Mouse (Mus musculus): ENCODE data around the gene Nptx1. TPM values are rescaled to one million over a fixed set of nuclear protein-coding genes. Genes with fewer than 3 reads are reported as not detected.

Gene Nptx1
- total RNA-seq, 1 experiment from 2014 or later = 0.10 TPM

DNA sequence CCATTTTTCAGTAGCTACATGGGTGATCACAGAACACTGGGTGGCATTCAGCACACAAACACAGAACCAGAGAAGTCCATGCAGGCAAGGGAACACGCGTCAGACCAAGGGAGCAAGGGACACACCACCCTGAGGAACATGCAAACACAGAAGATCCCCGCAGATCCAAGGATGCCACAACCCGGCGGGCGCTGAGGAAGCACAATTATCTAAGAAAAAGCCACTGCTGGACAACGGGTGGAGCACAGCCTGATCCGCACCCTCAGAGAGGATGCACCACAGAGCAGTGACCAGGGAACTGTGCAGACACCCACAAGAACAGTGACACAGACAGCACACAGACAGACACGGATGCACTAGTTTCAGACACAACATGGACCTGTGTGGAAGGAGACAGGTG lies 7.0 kb downstream of the Nptx1 start:
- ATAC-seq (replicated peaks in 1 of 2; ENCODE audit: insufficient read depth in 1 of 2, low FRiP score in 2 of 2, low TSS enrichment in 1 of 2, low read depth in 1 of 2, poor library complexity in 2 of 2, severe bottlenecking in 2 of 2) = no peak

DNA sequence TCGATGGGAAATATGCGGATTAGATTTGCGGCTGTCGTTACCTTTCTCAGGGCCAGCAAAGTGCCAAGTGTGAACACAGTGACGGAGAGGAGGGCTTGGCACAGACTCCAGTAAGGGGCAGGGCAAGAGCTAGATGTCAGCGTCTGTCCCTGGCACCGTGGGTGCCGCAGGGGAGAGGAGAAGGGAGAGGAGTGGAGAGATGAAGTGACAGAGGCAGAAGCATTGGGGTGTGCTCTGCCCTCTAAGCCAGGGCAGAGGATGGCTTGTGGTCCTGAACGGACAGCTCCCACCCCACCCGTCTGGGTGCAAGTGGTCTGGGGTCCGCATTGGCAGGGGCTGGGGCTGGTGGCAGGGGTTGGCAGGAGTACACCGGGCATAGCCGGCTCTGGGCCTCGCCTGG lies 7.6 kb downstream of the Nptx1 start:
- 0 out of 4 replicates have a peak, but pooled peaks of 1 of the 2 experiments have one; percentile 31 for ATAC-seq (replicated peaks in 1 of 2; ENCODE audit: insufficient read depth in 1 of 2, low FRiP score in 2 of 2, low TSS enrichment in 1 of 2, low read depth in 1 of 2, poor library complexity in 2 of 2, severe bottlenecking in 2 of 2)

DNA sequence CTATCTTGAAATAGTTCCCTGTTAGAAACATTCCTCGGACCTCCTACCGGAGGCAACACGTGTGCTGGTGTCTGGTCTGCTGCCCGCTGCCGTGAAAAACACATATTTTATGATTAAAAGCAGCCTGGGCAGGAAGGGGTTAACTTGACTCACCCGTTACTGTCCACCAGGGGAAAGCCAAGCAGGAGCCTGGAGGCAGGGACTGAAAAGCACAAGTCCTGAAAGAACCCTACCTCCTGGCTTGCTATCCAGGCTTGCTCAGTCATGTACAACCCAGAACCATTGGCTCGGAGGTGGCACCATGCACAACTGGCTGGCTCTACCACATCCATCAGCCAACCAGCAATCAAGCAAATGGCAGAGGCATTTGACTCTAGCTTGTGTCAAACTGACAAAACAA lies 13.8 kb downstream of the Nptx1 start:
- no peak for ATAC-seq (replicated peaks in 1 of 2; ENCODE audit: insufficient read depth in 1 of 2, low FRiP score in 2 of 2, low TSS enrichment in 1 of 2, low read depth in 1 of 2, poor library complexity in 2 of 2, severe bottlenecking in 2 of 2)

DNA sequence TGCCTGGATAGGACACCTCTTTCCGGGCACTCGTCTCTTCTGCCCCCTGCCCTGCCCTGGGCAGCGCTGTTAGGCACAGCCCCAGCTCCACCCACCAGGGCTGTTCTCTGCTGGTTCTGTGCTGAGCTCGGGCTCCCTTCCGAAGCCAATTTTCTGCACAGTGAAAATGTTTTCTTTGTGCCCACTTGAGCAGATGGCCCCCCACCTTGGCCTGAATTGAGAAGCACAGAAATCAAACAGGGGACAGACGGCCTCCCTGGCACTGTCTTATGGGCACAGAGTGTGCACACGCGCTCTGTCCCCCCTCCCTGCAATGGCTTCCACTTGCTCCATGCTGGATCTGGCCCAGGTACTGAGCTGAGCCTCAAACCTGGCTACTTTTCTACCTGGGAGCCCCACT lies 15.1 kb downstream of the Nptx1 start:
- ATAC-seq (replicated peaks in 1 of 2; ENCODE audit: insufficient read depth in 1 of 2, low FRiP score in 2 of 2, low TSS enrichment in 1 of 2, low read depth in 1 of 2, poor library complexity in 2 of 2, severe bottlenecking in 2 of 2) = no peak

- no peak for ATAC-seq (replicated peaks in 1 of 2; ENCODE audit: insufficient read depth in 1 of 2, low FRiP score in 2 of 2, low TSS enrichment in 1 of 2, low read depth in 1 of 2, poor library complexity in 2 of 2, severe bottlenecking in 2 of 2)
Observed at GRCm38 (mm10) chr11:119528930-119529329, 18.6 kb downstream of the Nptx1 start.

GRCm38 (mm10) chr11:119526068-119526966 lies 21.2 kb downstream of the Nptx1 start:
- ATAC-seq (replicated peaks in 1 of 2; ENCODE audit: insufficient read depth in 1 of 2, low FRiP score in 2 of 2, low TSS enrichment in 1 of 2, low read depth in 1 of 2, poor library complexity in 2 of 2, severe bottlenecking in 2 of 2) = no peak

- ATAC-seq (replicated peaks in 1 of 2; ENCODE audit: insufficient read depth in 1 of 2, low FRiP score in 2 of 2, low TSS enrichment in 1 of 2, low read depth in 1 of 2, poor library complexity in 2 of 2, severe bottlenecking in 2 of 2) = peak; percentile 94 to 95
Observed at GRCm38 (mm10) chr11:119524545-119524949, 23.0 kb downstream of the Nptx1 start.

DNA sequence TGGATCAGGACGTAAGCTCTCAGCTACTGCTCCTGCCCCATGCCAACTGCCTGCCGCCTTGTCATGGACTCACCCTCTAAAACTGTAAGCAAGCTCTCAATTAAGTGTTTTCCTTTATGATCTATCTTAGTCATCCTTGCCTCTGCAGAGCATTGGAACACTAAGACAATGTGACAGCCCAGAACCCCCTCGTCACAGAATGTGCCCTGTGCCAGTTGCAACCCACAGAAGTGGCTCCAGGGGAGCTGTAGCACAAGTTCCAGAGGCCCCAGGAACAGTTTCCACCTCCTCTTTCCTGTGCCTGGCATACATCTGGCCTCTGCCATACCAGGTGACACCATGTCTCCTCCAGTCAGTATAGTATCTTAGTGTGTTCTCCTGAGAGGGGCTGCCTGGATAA lies 24.2 kb downstream of the Nptx1 start:
- ATAC-seq (replicated peaks in 1 of 2; ENCODE audit: insufficient read depth in 1 of 2, low FRiP score in 2 of 2, low TSS enrichment in 1 of 2, low read depth in 1 of 2, poor library complexity in 2 of 2, severe bottlenecking in 2 of 2) = no peak

- ATAC-seq (replicated peaks in 1 of 2; ENCODE audit: insufficient read depth in 1 of 2, low FRiP score in 2 of 2, low TSS enrichment in 1 of 2, low read depth in 1 of 2, poor library complexity in 2 of 2, severe bottlenecking in 2 of 2) = no peak
Observed at GRCm38 (mm10) chr11:119522779-119523178, 24.8 kb downstream of the Nptx1 start.

GRCm38 (mm10) chr11:119521920-119522710 lies 25.4 kb downstream of the Nptx1 start:
- no peak for ATAC-seq (replicated peaks in 1 of 2; ENCODE audit: insufficient read depth in 1 of 2, low FRiP score in 2 of 2, low TSS enrichment in 1 of 2, low read depth in 1 of 2, poor library complexity in 2 of 2, severe bottlenecking in 2 of 2)

DNA sequence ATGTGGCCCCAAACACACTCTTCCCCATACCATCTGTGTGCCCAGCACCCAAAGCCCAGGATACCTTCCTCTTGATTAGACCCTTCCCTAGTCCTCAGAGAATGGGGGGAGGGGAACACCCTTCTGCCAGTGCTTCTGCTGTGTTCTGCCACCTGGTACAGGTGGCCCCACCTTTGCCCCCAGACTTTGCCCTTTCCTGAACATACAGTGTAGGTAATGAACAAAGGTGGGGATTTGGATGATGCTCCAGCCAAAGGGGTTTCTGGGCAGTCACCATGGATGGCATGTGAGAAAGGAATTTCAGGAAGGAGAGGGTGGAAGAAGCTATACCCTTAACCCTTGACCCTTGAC lies 26.9 kb downstream of the Nptx1 start:
- no peak for ATAC-seq (replicated peaks in 1 of 2; ENCODE audit: insufficient read depth in 1 of 2, low FRiP score in 2 of 2, low TSS enrichment in 1 of 2, low read depth in 1 of 2, poor library complexity in 2 of 2, severe bottlenecking in 2 of 2)

GRCm38 (mm10) chr11:119520005-119520712 lies 27.4 kb downstream of the Nptx1 start:
- ATAC-seq (replicated peaks in 1 of 2; ENCODE audit: insufficient read depth in 1 of 2, low FRiP score in 2 of 2, low TSS enrichment in 1 of 2, low read depth in 1 of 2, poor library complexity in 2 of 2, severe bottlenecking in 2 of 2) = no peak

GRCm38 (mm10) chr11:119519387-119519786 lies 28.2 kb downstream of the Nptx1 start:
- no peak for ATAC-seq (replicated peaks in 1 of 2; ENCODE audit: insufficient read depth in 1 of 2, low FRiP score in 2 of 2, low TSS enrichment in 1 of 2, low read depth in 1 of 2, poor library complexity in 2 of 2, severe bottlenecking in 2 of 2)

GRCm38 (mm10) chr11:119516677-119517361 lies 30.7 kb downstream of the Nptx1 start:
- no peak for ATAC-seq (replicated peaks in 1 of 2; ENCODE audit: insufficient read depth in 1 of 2, low FRiP score in 2 of 2, low TSS enrichment in 1 of 2, low read depth in 1 of 2, poor library complexity in 2 of 2, severe bottlenecking in 2 of 2)

GRCm38 (mm10) chr11:119515823-119516676 lies 31.5 kb downstream of the Nptx1 start:
- ATAC-seq (replicated peaks in 1 of 2; ENCODE audit: insufficient read depth in 1 of 2, low FRiP score in 2 of 2, low TSS enrichment in 1 of 2, low read depth in 1 of 2, poor library complexity in 2 of 2, severe bottlenecking in 2 of 2) = no peak

DNA sequence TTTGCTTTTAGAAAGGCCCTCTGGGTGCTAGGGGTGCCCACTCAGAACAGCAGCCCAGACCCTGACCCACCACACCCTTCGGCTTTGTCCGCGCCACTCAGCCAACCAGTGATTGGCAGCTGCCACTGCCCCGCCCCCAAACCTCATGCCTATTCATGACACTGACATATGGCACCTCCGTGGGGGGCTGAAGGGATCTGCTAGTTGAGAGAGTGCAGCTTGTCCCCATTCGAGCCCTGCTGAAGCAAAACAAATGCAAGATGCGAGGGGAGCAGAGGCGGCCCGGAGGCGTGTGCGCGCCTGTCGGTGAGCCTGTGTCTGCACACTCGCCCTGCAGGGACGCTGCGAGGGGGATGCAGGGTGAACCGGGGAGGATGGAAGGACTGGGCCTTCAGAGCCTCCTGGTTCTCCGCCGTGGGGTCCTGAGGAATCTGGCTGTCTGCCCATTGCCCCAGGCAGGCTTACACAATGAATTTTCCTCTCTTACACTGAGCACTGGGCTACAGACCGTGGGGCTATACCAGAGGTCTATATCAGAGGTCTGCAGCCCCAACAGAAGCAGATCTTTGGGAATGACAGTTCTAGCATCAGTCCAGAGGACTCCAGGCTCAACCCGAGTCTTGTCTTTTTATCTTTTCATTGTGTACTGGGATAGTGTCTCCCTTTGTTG lies 32.5 kb downstream of the Nptx1 start:
- ATAC-seq (replicated peaks in 1 of 2; ENCODE audit: insufficient read depth in 1 of 2, low FRiP score in 2 of 2, low TSS enrichment in 1 of 2, low read depth in 1 of 2, poor library complexity in 2 of 2, severe bottlenecking in 2 of 2) = no peak
